Comparison of ENCODE assay signal across 22 mouse cellular contexts in the genomic region with DNA sequence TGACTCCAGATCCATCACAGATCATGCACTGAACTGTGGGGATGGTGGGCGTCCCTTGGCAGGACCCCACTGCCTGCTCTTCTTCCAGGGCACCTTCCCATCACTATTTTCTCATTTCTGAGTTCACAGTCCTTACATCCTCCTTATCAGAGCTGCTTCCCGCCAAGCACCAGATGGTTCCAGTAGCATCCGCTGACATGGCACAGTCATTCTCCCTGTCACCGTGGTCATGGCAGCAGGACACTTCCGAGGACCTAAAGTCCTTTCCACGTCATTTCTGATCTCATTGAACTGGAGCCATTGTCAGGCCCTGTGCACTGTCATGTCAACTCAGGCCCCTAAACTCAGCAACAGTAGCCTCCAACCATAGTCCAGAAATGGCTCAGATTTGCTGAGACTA.
"Had no signal": no experiment of that assay in that cellular context is flagged by ENCODE, and none has a peak within 500 bp of the region (broad histone marks: within the 10 kb centered on the region; RNA-seq: fewer than 3 reads in every experiment).

No protein-coding gene starts in this region.

- H3K4me3 ChIP-seq: kidney, embryonic 15.5 days; limb, embryonic 10.5 days; limb, embryonic 13.5 days; liver, embryonic 12.5 days; liver, embryonic 15.5 days; lung, embryonic 15.5 days; megakaryocyte, embryonic 14.5 days; midbrain, embryonic 12.5 days; midbrain, embryonic 15.5 days; myocyte; neural tube, embryonic 13.5 days; stomach, embryonic 15.5 days had no signal

- H3K4me2 ChIP-seq: kidney, embryonic 15.5 days; limb, embryonic 13.5 days; liver, embryonic 12.5 days; liver, embryonic 15.5 days; lung, embryonic 15.5 days; midbrain, embryonic 12.5 days; midbrain, embryonic 15.5 days; neural tube, embryonic 13.5 days; stomach, embryonic 15.5 days had no signal

- H3K27ac ChIP-seq: kidney, embryonic 15.5 days; limb, embryonic 13.5 days; liver, embryonic 12.5 days; liver, embryonic 15.5 days; lung, embryonic 15.5 days; midbrain, embryonic 12.5 days; midbrain, embryonic 15.5 days; neural tube, embryonic 13.5 days; stomach, embryonic 15.5 days had no signal

- ATAC-seq: liver, embryonic 12.5 days; midbrain, embryonic 15.5 days had no signal

- H3K27me3 ChIP-seq: limb, embryonic 13.5 days; liver, embryonic 12.5 days; liver, embryonic 15.5 days; lung, embryonic 15.5 days; midbrain, embryonic 15.5 days; stomach, embryonic 15.5 days had no signal

- DNase-seq: kidney, postnatal 10 days; kidney, postnatal 36 days; liver; lung, adult 18-20 months; lung, postnatal 10 days; lung, postnatal 36 days; retina, postnatal 1 day; right cerebral cortex, postnatal 25 days; spleen, adult 18-20 months; thymus, postnatal 36 days had no signal

- H3K4me1 ChIP-seq: liver, embryonic 12.5 days; liver, embryonic 15.5 days; megakaryocyte, embryonic 14.5 days; stomach, embryonic 15.5 days had no signal

- H3K9ac ChIP-seq: kidney, embryonic 15.5 days; limb, embryonic 13.5 days; liver, embryonic 12.5 days; liver, embryonic 15.5 days; lung, embryonic 15.5 days; midbrain, embryonic 12.5 days; midbrain, embryonic 15.5 days; neural tube, embryonic 13.5 days; stomach, embryonic 15.5 days had no signal

- H3K9me3 ChIP-seq: kidney, embryonic 15.5 days; limb, embryonic 10.5 days; limb, embryonic 13.5 days; liver, embryonic 12.5 days; liver, embryonic 15.5 days; lung, embryonic 15.5 days; megakaryocyte, embryonic 14.5 days; midbrain, embryonic 12.5 days; midbrain, embryonic 15.5 days; neural tube, embryonic 13.5 days; stomach, embryonic 15.5 days had no signal

- H3K36me3 ChIP-seq: liver, embryonic 12.5 days; liver, embryonic 15.5 days; lung, embryonic 15.5 days; midbrain, embryonic 15.5 days; stomach, embryonic 15.5 days had no signal
